Mouse (Mus musculus) lung, embryonic 16.5 days (tissue): ENCODE data around the gene Mrpl2. TPM values are rescaled to one million over a fixed set of nuclear protein-coding genes. Genes with fewer than 3 reads are reported as not detected.

Experiments
- ATAC-seq: fragments of 200-750 bp; cut with Nextera tagmentation; 2 replicates; pipeline ENCODE4 v1.8.0; 2017; ENCODE audit warnings: low read depth, mild to moderate bottlenecking, moderate library complexity
- H3K27ac ChIP-seq: fragments of 300-500 bp; sonication (generic); 2 replicates; pipeline ENCODE4 v1.5.1; 2014; ENCODE audit warnings: mild to moderate bottlenecking, control low read depth, low read length
- H3K27me3 ChIP-seq: fragments of 300-500 bp; sonication (generic); 2 replicates; pipeline ENCODE4 v1.6.1; 2014; ENCODE audit warnings: low read depth, low read length, mixed read lengths; ENCODE audit not compliant: control insufficient read depth, insufficient read depth
- H3K36me3 ChIP-seq: fragments of 300-500 bp; sonication (generic); 2 replicates; pipeline ENCODE4 v1.6.1; 2014; ENCODE audit warnings: low read length; ENCODE audit not compliant: control insufficient read depth, insufficient read depth
- H3K4me1 ChIP-seq: fragments of 300-500 bp; sonication (generic); replicated peaks from 2 replicates; pipeline ENCODE4 v1.6.1; 2014; ENCODE audit warnings: low read length, mixed read lengths; ENCODE audit not compliant: control insufficient read depth, insufficient read depth
- H3K4me2 ChIP-seq: fragments of 300-500 bp; sonication (generic); 2 replicates; pipeline ENCODE4 v1.6.1; 2014; ENCODE audit warnings: low read depth, low read length, control low read depth
- H3K4me3 ChIP-seq: fragments of 300-500 bp; sonication (generic); 2 replicates; pipeline ENCODE4 v1.5.1; 2014; ENCODE audit warnings: mild to moderate bottlenecking, low read length, control low read depth
- H3K9ac ChIP-seq: fragments of 300-500 bp; sonication (generic); 2 replicates; pipeline ENCODE4 v1.6.1; 2014; ENCODE audit warnings: low read length, control low read depth
- H3K9me3 ChIP-seq: fragments of 300-500 bp; sonication (generic); 2 replicates; pipeline ENCODE4 v1.6.1; 2016; ENCODE audit warnings: low read length; ENCODE audit not compliant: control insufficient read depth
- WGBS: fragments of 180-500 bp; shearing (Covaris S2); extraction: QIAGEN DNeasy Blood & Tissue Kit; methylation state at CpG from one replicate; pipeline ENCODE4 v1.1.7; 2014; 5-methylcytosine and 5-hydroxymethylcytosine counted together
- polyA plus RNA-seq: library from polyadenylated mRNA; unstranded; fragments of >200 nt; fragmentation: Nextera tagmentation; extraction: Ambion mirVana; gene quantifications from 2 replicates; pipeline ENCODE4 v1.2.1, GENCODE M21; 2015

Mrpl2 gene
- polyA plus RNA-seq, 1 experiment from 2014 or later: 93.0 TPM

- Histone ChIP-seq H3K4me3 (peak overlapping the region; percentile 79), H3K27me3 (no peaks in the 10 kb centered on the region), H3K4me2 (peak overlapping the region; percentile 67), H3K9me3 (0 out of 2 replicates have a peak, but pooled peaks cover 3% of the 10 kb centered on the region), H3K27ac (peak overlapping the region; percentile 97), H3K9ac (peak overlapping the region; percentile 80), H3K4me1 (peaks cover 33% of the 10 kb centered on the region), H3K36me3 (peaks cover 33% of the 10 kb centered on the region)
- 60% methylated on average over 17 of the region's 17 CpGs for WGBS
- ATAC-seq: no peak
Observed at GRCm38 (mm10) chr17:46651292-46651691, 5.3 kb downstream of the Mrpl2 start.

- H3K27ac ChIP-seq: 0 out of 2 replicates have a peak overlapping the region, but pooled peaks have one; percentile 97
- H3K9ac ChIP-seq: peak overlapping the region; percentile 80
- H3K4me3 ChIP-seq: peak overlapping the region; percentile 79
- ATAC-seq: no peak
- H3K9me3 ChIP-seq: 0 out of 2 replicates have a peak, but pooled peaks cover 3% of the 10 kb centered on the region
- H3K4me1 ChIP-seq: peaks cover 28% of the 10 kb centered on the region
- H3K4me2 ChIP-seq: peak overlapping the region; percentile 67
- peaks cover 35% of the 10 kb centered on the region for H3K36me3 ChIP-seq
- H3K27me3 ChIP-seq: no peaks in the 10 kb centered on the region
- WGBS: 59% methylated on average over 20 of the region's 20 CpGs
Observed at GRCm38 (mm10) chr17:46651755-46652547, 5.9 kb downstream of the Mrpl2 start.

GRCm38 (mm10) chr17:46656054-46656453, 10.0 kb downstream of the Mrpl2 start:
- WGBS: 61% methylated on average over 6 of the region's 6 CpGs
- no peak overlapping the region for H3K4me2 ChIP-seq
- H3K27ac ChIP-seq: no peak overlapping the region
- no peak overlapping the region for H3K4me3 ChIP-seq
- H3K9ac ChIP-seq: no peak overlapping the region
- H3K4me1 ChIP-seq: peaks cover 18% of the 10 kb centered on the region
- no peak for ATAC-seq
- H3K36me3 ChIP-seq: peaks cover 65% of the 10 kb centered on the region
- no peaks in the 10 kb centered on the region for H3K27me3 ChIP-seq
- H3K9me3 ChIP-seq: 0 out of 2 replicates have a peak, but pooled peaks cover 3% of the 10 kb centered on the region

- WGBS: 94% methylated on average over 9 of the region's 9 CpGs
- Histone ChIP-seq H3K9me3 (no peaks in the 10 kb centered on the region), H3K27ac (no peak overlapping the region), H3K4me3 (no peak overlapping the region), H3K4me1 (no peaks in the 10 kb centered on the region), H3K4me2 (no peak overlapping the region), H3K9ac (no peak overlapping the region), H3K36me3 (peaks cover 70% of the 10 kb centered on the region), H3K27me3 (no peaks in the 10 kb centered on the region)
- no peak for ATAC-seq
Observed at GRCm38 (mm10) chr17:46661351-46661750, 15.3 kb downstream of the Mrpl2 start.

- Histone ChIP-seq H3K4me1 (no peaks in the 10 kb centered on the region), H3K27me3 (no peaks in the 10 kb centered on the region), H3K9me3 (no peaks in the 10 kb centered on the region), H3K36me3 (peaks cover 67% of the 10 kb centered on the region), H3K4me3 (no peak overlapping the region), H3K9ac (no peak overlapping the region), H3K27ac (no peak overlapping the region), H3K4me2 (no peak overlapping the region)
- no peak for ATAC-seq
- 86% methylated on average over 12 of the region's 12 CpGs for WGBS
Observed at GRCm38 (mm10) chr17:46661981-46662380, 16.0 kb downstream of the Mrpl2 start.

GRCm38 (mm10) chr17:46662730-46663129, 16.7 kb downstream of the Mrpl2 start:
- Histone ChIP-seq H3K27me3 (no peaks in the 10 kb centered on the region), H3K36me3 (peaks cover 62% of the 10 kb centered on the region), H3K9ac (no peak overlapping the region), H3K4me3 (no peak overlapping the region), H3K9me3 (no peaks in the 10 kb centered on the region), H3K27ac (no peak overlapping the region), H3K4me2 (no peak overlapping the region), H3K4me1 (no peaks in the 10 kb centered on the region)
- 76% methylated on average over 5 of the region's 5 CpGs for WGBS
- no peak for ATAC-seq

GRCm38 (mm10) chr17:46667712-46668111, 21.7 kb downstream of the Mrpl2 start:
- no peak for ATAC-seq
- Histone ChIP-seq H3K9ac (no peak overlapping the region), H3K27me3 (no peaks in the 10 kb centered on the region), H3K4me3 (no peak overlapping the region), H3K36me3 (peaks cover 38% of the 10 kb centered on the region), H3K4me2 (no peak overlapping the region), H3K9me3 (no peaks in the 10 kb centered on the region), H3K27ac (no peak overlapping the region), H3K4me1 (no peaks in the 10 kb centered on the region)
- 88% methylated on average over 16 of the region's 16 CpGs for WGBS

- H3K36me3 ChIP-seq: peaks cover 22% of the 10 kb centered on the region
- no peak overlapping the region for H3K4me3 ChIP-seq
- peaks cover 10% of the 10 kb centered on the region for H3K4me1 ChIP-seq
- no peaks in the 10 kb centered on the region for H3K9me3 ChIP-seq
- H3K4me2 ChIP-seq: no peak overlapping the region
- H3K9ac ChIP-seq: no peak overlapping the region
- no peak for ATAC-seq
- 94% methylated on average over 10 of the region's 10 CpGs for WGBS
- no peak overlapping the region for H3K27ac ChIP-seq
- H3K27me3 ChIP-seq: no peaks in the 10 kb centered on the region
Observed at GRCm38 (mm10) chr17:46669911-46670310, 23.9 kb downstream of the Mrpl2 start.

GRCm38 (mm10) chr17:46673850-46674529, 28.0 kb downstream of the Mrpl2 start, which contains the start of gene Rrp36:
Rrp36 (minus strand) TSS chr17:46674352.
- Histone ChIP-seq H3K4me3 (peak within 1 kb of the TSS; percentile 81), H3K9ac (peak within 1 kb of the TSS; percentile 76), H3K27me3 (no peaks in the 10 kb centered on the region), H3K4me2 (peak within 1 kb of the TSS; percentile 86), H3K4me1 (peaks cover 17% of the 10 kb centered on the region), H3K27ac (peak within 1 kb of the TSS; percentile 86), H3K9me3 (no peaks in the 10 kb centered on the region), H3K36me3 (peaks cover 29% of the 10 kb centered on the region)
- under 1% methylated on average over 43 of the region's 43 CpGs for WGBS
- peak; percentile 95 for ATAC-seq
